Mouse (Mus musculus): ENCODE measurements around the gene Rdh8.

Gene Rdh8

DNA sequence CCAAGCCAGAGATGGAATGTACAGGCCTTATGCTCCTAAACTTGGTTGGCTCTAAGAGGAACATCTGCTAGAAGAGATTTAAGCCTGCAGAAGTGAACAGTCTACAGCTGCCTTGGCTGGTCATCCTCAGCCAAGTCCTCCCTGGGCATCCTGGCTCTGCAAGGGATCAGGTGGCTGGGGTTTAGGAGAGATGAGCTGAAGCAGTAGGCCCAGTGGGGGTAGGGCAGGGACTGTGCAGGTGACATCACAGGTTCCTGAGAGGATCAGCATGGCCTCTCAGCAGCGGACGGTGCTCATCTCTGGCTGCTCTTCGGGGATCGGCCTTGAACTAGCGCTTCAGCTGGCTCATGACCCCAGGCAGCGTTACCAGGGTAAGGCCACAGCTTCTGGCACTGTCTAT is at the start of gene Rdh8:
Gene Rdh8, plus strand, starts transcription at position 268 of the 400 bp plus-strand sequence.
- in situ Hi-C loops (cut with MboI; ENCODE audit: unreplicated experiment in 2 of 2), result no loop called here

DNA sequence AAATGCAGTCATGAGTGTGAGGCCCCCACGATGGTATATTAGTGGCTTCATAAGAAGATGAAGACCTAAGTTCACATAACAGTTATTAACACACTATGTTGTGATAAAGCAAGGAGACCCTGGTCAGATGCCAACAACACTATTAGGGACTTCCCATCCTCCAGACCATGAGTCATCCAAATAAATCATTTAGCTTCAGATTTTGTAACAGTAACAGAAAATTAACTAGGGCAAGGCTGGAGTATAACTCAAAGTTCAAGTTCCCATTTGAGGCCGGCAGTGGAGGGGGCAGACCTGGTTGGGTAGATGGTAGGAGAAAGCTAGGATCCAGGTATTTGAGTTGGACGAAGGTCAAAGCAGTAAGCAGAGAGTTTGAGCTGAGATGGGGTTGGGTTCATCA is 37.0 kb upstream of the Rdh8 start:
- in situ Hi-C loops (cut with MboI; ENCODE audit: unreplicated experiment in 2 of 2), result no loop called here

DNA sequence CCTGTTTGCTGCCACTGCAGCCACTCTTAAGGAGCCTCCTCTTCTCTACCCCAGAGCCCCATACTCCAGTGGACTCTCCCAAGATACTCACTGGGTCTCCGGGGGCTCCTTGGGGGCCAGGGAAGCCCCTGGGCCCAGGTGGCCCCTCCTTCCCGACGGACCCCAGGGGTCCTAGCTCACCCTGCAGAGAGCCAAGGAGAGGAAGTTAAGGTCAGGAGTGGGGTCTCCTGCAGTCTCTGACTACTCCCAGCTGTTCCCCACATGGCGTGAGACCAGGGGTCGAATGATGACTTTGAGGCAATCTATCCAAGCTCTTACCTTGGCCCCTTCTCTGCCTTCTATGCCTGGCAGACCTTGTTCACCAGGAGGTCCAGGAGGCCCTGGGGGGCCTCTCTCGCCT is 33.2 kb upstream of the Rdh8 start:
- in situ Hi-C loops (cut with MboI; ENCODE audit: unreplicated experiment in 2 of 2), result no loop called here

DNA sequence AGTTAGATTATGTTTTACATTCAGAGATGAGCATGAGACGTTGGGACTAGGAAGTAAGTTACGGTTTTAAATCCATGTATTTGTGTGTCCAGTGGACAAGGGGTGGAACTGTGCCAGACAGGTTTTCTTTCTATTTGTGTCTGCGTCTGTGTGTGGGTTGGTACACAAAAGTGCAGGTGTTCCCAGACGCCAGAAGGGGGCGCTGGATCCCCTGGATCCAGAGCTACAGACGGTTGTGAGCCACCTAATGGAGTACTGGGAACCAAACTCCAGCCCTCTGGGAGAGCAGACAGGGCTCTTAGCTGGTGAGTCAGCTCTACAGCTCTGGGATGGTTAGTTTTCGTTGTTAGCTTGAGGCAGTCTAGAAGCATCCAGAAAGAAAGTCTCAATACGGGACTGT is 30.3 kb upstream of the Rdh8 start:
- in situ Hi-C loops (cut with MboI; ENCODE audit: unreplicated experiment in 2 of 2), result no loop called here

DNA sequence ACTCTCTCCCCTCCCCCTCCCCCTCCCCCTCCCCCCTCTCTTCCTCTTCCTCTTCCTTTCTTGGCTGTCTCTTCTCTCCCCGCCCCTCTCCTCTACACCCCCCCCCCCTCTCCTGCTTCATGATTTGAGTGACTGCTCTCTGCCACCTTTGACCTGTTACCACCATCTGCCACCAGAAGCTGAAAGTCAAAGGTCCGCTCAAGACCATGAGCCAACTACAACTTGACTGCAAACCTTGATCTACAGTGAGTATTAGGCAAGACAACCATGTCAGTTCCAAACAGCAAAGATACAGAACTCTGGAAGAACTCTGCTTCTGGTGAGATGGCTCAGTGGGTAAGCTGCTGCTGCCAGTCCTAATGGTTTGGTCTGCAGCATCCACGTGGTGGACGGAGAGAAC is 28.7 kb upstream of the Rdh8 start:
- in situ Hi-C loops (cut with MboI; ENCODE audit: unreplicated experiment in 2 of 2), result no loop called here

DNA sequence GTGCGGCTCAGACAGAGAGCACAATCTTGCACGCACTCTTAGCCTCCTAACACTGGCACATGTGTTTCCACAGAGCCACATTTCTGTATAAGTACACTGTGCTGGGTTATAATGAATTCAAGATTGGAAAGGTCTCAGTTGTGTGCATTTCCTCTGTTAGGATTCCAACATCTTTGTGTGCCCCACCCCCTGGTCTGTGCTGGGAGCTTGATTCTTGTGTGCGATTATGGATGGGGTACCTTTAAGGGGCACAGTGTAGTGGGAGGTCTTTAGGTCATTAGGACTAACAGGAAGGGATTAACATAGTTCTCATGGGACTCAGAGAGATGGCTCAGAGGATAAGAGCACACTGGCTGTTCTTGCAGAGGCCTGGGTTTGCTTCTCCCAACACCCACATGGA is 28.0 kb upstream of the Rdh8 start:
- in situ Hi-C loops (cut with MboI; ENCODE audit: unreplicated experiment in 2 of 2), result no loop called here

DNA sequence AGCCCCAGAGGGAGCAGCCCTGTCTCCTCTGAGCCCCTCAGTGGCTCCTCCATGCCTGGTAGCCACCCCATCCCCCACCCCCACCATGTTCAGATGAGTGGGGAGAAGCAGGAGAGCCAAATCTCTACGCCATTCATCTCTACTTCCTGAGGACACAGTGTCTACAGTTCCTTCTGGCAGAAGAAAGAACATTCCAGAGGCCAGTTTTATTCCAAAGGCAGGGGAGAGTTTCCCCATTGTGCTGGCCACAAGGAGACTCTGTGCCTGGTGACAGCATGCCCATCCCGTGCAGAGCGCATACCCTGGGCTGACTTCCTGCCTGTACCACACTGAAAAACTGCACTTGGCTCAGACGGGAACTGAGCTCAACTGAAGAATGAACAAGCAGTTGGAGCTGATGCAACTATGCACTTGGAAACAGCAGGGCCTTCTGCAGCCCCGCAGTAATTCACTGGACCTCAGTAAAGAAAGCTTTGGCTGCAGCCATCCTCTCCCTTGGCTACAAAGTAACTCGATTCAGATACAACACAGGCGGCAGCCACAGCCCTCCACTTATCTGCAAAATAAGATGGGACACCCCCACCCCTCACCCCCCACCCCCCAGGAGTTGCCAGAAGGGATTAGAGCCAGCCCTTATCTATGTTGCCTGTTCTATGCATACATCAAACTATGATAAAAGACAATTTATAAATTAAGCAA is 24.0 kb upstream of the Rdh8 start:
- in situ Hi-C loops (cut with MboI; ENCODE audit: unreplicated experiment in 2 of 2), result no loop called here

DNA sequence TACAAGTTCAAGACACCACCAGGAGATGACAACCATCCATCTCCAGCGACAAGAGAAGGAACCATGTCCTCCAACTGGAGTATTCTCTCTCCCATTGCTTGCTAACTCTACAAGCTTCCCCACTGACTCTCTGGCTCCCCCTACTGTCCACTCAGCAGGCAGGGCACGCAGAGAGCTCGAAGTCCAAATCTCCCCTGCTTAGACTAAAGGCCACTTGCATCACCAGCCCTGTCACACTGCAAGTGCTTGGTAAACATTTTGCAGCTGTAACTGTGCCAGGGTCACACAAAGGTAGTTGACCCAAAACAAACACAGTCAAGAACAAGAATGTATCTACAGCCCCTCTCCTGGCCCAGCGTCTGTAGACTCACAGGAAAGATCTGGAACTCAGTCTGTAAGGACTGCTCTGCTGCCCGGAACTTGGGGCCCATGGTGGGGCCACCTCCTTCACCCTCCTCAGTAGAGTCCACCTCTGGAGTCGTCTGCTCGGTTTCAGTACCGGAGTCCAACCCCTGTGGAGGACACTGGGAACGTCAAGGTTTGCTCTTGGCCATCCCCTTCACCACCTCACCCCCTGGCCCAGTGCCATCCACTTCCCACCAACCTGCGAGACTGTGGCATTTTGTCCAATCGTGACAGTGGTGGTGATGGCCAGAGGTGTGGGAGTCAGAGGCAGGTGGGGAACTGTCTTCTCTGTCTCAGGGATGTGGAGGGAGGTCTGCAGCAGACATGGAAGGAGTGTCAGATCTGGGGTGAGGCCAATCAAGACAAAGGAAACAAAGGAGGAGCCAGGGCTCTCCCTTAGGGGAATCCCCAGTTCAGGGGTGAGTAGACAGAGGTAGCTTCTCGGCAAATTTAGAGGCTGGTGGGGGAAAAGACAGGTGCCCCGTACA is 13.8 kb upstream of the Rdh8 start:
- in situ Hi-C loops (cut with MboI; ENCODE audit: unreplicated experiment in 2 of 2), result no loop called here

DNA sequence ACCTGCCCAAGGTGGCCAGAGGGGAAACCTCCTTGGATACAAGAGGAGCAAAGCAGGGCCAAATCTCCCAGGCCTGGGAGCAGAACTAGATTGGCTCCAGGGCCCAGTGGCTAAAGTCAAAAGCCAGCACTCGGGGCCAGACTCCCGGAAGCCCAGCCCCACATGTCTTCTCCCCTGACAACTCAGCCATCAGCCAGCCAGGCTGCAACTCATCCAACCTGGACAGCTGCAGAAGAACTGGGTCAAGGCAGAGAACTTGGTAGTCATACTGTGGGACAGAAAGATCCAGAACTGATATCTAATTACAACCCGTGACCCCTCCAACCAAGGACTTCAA is 13.2 kb upstream of the Rdh8 start:
- in situ Hi-C loops (cut with MboI; ENCODE audit: unreplicated experiment in 2 of 2), result no loop called here

DNA sequence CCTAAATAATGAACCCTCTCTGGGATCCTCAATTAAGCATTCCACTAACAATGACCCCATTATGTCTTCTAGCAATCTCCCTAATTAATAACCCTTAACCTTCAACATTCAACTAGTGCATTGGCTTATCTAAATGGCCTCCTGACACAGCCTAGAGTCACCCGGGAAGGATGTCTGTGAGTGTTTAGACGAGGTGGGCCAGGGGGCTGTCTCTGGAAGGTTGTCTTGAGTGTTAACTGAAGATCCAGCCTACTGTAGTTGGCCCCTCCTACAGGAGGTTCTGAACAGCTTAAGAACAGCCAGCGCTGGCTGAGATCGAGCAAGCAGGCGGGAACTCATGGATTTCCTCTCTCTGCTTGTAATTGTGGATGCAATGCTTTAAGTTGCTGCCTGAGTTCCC is 12.6 kb upstream of the Rdh8 start:
- in situ Hi-C loops (cut with MboI; ENCODE audit: unreplicated experiment in 2 of 2), result no loop called here

DNA sequence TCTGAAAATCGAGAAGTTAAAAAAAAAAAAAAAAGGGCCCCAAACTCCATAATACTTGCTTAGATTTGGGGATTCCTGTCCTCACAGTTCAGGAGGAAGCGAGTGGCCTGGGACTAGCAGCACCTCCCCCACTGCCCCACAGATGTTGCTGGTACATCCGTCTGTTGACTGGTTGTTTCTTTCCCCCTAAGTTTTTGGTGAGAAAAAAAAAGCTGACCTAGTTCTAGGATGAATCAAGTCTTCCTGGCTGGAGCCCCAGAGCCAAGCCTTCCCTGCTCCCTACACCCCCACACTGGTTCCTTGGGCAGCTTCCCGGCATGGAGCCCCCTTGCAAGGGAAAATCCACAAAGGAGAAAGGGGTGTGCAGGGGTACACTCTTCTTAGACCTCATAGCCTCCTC is 8.0 kb upstream of the Rdh8 start:
- in situ Hi-C loops (cut with MboI; ENCODE audit: unreplicated experiment in 2 of 2), result no loop called here

DNA sequence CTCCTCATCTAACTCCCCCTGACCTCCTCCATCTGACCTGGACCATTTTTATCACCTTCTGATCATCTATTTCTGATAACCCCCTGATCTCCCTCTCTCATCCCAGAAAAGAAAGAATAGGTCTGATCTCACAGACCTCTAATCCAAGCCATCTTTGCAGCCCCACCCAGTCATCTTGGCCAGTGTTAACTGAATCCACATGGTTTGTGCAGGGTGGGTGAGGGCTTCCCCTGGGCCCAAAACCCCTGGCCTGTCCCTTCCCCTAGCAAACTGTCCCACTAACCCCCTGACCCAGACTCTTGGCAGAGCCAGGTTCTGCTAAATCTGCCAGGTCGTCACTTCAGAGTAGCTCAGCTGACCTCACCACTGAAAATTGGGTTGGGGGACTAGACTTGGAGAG is 7.5 kb upstream of the Rdh8 start:
- in situ Hi-C loops (cut with MboI; ENCODE audit: unreplicated experiment in 2 of 2), result no loop called here

DNA sequence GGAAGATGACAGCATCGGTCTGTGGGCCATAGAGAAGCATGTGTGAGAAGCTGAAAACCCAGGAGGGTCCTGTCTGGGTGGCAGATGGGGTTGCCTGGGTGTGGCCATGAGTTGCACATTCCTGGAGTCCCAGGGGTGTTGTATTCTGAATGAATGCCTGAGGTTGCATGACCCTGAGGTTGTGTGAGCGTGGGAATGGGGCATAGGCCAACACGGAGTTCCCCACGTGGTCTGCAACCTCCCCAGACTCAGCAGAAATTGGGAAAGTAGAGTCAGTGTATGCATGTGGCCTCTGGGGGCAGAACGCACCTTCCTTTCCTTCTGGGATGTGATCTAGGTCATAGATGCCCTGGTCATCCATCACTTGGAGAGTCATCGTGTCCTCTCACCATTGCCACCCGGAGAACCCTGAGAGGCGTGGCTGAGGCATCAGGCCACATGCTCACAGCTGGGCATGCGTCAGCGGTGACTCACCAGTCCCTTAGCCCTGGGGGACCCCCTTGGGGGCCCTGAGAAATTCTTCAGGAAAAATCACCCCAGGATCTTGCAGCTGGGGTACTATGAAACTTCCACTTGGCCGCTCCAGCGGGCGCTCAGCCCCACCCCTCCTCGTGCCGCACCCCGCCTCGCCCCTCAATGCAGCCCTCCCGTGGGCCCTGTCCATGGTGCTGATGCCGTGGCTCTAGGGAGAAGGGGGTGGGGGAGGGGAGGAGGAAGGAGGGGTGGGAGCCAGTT is 5.6 kb upstream of the Rdh8 start:
- in situ Hi-C loops (cut with MboI; ENCODE audit: unreplicated experiment in 2 of 2), result no loop called here

DNA sequence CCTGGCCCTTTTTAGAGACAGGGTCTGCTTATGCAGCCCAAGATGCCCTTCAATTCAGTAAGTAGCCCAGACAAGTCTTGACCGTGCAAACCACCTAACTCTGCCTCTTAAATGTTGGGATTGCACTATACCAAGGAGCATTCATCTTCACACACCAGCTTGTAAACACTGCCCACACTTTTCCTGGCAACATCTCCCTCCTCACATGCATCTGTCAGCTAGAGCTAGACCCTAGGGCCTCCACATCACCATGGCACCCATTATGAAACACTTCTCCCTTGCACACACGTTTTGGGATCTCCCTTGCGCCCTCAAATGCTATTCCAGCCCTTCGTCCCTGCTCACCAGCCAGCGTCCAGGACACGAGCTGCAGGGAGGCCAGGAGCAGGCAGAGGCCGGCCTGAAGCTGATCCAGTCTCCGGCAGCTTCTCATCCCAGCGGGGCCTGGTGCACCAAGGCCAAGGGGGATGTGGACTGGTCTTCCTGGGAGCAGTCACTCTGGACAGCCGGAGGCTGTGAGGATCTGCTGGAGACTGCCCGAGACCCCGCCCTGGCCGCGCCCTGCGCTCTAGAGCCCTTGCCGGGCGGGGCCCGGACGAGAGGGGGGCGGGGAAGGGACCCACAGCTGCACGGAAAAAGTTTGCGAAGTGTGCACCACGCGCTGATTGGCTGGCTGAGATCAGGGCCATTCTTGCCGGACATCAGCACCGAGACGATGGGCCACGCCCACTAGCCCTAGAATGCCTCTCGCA is 3.6 kb upstream of the Rdh8 start, which contains the start of gene Col5a3:
Gene Col5a3, minus strand, starts transcription at position 547 of the 752 bp plus-strand sequence.
- in situ Hi-C loops (cut with MboI; ENCODE audit: unreplicated experiment in 2 of 2), result no loop called here

DNA sequence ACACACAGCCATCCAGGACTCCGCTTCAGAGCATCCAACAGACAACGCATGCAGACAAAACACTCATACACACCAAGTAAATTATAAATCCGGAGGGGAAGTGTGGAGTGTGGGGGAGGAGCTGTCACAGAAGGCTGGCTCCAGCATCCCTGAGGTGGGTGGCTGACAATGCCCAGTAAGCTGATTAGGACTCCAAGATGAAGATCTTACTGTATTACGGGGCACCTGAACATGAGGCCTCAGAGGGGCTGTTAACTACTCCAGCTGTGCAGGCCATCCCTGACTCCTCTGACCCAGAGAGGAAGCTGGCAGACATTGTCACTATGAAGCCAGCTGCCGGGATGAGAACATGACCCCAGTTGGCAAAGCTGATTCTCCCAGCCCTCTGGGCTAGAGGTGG is 1.7 kb downstream of the Rdh8 start:
- in situ Hi-C loops (cut with MboI; ENCODE audit: unreplicated experiment in 2 of 2), result no loop called here

DNA sequence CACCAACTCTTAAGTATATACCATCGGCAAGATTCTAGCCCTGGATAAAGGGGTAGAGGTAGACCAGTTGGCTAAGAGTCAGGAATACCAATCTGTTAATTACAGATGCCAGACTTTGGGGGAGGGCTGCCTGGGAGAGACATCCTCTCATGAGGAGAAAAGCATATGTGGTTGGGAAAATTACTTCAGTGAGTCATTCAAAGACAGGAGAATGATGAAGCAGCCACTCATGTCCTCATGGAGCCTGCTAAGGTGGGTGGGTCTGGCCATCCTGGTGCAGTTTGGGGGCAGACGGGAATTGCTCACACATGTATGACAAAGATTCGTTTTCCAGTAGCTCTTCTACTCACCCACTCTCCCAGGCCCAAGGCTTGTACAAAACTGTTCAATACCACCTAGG is 4.5 kb downstream of the Rdh8 start:
- in situ Hi-C loops (cut with MboI; ENCODE audit: unreplicated experiment in 2 of 2), result no loop called here

DNA sequence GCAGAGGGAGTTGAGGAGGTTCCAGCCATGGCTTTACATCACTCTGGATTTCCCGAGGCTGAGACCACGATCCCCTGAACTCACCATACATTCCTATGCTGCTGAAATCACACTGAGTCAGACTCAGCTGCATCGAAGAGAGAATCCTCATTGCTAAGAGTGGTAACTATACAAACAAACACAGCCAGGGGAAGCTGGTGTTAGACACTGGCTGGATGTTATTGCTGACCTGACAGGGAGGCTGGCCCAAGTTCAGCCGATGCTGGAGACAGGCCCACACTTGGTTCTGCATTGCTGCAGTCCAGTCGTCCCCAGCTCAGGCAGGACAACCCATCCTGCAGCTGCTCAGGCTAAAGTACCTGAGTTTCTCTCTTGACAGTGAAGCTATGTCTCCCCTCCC is 7.5 kb downstream of the Rdh8 start:
- in situ Hi-C loops (cut with MboI; ENCODE audit: unreplicated experiment in 2 of 2), result loop anchor here in 1 of 2 experiments (25.0 kb wide), 1 partner anchor 88 kb away; the partner anchor contains the start of gene Olfm2

DNA sequence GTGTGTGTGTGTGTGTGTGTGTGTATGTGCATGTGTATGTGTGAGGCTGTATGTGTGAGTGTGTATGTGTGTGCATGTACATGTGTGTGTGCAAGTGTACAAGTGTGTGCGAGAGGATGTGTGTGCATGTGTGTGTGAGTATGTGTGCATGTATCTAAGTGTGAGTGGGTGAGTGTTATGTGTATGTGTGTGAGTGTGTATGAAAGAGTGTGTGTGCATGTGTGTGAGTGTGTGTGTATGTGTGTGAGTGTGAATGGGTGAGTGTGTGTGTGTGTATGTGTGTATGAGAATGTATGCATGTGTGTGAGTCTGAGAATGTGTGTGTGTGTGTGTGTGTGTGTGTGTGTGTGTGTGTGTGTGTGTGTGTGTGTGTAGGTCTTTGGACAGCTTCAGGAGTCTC is 9.8 kb downstream of the Rdh8 start:
- in situ Hi-C loops (cut with MboI; ENCODE audit: unreplicated experiment in 2 of 2), result loop anchor here in 1 of 2 experiments (25.0 kb wide), 1 partner anchor 91 kb away; the partner anchor contains the start of gene Olfm2

DNA sequence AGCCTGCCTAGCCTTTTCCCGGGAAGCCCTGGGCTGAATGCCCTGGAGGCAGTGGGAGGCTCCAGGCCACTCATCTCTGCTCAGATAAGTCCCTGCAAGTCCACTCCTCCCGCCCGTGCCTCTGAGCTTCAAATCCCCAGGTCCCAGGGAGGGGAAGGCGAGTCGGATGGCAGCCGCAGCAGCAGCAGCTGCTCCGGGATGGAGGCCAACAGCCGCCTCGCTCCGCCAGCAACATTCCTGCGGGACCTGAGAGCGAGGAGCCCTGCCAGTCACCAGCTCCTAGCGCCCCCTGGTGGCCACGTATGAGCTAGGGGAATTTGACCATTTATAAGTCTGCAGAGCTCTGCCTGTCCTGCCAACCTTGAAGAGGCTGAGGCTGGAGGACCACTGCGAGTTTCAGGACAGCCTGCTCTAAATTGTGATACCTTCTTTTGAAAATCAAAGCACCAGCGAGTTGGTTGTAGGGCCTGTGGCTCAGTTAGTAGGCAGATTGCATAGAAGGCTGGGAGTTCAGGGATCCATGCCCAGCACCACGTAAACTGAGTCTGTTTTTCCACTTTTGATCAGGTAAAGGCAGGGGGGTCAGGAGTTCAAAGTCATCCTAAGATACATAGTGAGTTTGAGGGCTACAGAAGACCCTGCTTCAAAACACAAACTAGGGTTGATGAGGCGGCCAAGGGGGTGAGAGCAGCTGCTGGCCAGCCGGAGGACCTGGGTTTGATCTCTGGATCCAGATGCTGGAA is 12.8 kb downstream of the Rdh8 start:
- in situ Hi-C loops (cut with MboI; ENCODE audit: unreplicated experiment in 2 of 2), result loop anchor here in 1 of 2 experiments (10.0 to 25.0 kb wide), 2 partner anchors 94 to 366 kb away; partner anchors contain the start of genes Olfm2 and Zfp26

DNA sequence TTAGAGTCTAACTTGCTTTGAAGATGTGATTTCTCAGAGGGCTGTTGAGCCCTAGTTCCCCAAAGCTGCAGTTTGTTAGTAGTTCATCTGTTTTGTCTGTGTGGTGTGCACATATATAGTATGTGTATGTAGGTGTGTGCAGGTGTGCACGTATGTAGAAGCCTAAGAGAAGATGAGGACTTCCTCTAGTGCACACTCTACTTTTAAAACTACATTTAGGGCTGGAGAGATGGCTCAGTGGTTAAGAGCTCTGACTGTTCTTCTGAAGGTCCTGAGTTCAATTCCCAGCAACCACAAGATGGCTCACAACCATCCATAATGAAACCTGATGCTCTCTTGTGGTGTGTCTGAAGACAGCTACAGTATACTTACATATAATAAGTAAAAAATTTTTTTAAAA is 16.6 kb downstream of the Rdh8 start:
- in situ Hi-C loops (cut with MboI; ENCODE audit: unreplicated experiment in 2 of 2), result loop anchor here in 1 of 2 experiments (10.0 to 25.0 kb wide), 2 partner anchors 98 to 370 kb away; partner anchors contain the start of genes Olfm2 and Zfp26

Measured in v-Abl transformed pro-B cells (cell line).